19 mouse cellular contexts compared by ENCODE assay signal in the genomic region with DNA sequence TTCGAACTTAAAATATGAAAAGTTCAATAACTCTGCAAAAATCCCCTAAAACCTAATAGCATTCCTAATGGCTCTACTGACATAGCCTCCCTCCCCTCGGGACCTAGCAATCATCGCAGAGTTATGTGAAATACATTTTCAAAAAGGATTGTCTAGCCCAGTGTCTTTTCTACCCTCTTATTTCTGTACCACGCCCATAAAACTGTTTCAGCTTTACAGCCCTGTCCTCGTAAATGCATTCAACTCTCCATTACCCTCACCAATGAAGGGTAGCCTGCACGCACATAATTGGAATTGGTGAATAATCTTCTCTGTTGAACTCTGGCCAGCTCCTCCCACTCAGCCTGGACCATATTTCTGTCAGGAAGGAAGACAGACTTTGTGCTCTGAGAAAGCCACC.
DNase-seq lines count a peak whose midpoint lies in the region; ATAC-seq lines count a peak whose summit lies in the region.
"Had no signal": no experiment of that assay in that cellular context is flagged by ENCODE, and none has a peak within 500 bp of the region (broad histone marks: within the 10 kb centered on the region; RNA-seq: fewer than 3 reads in every experiment).

No protein-coding gene starts in this region.

- no peaks in the 10 kb centered on the region for H3K36me3 ChIP-seq in neural tube, embryonic 11.5 days (ENCODE audit: control insufficient read depth, insufficient read depth, low read length)
- H3K36me3 ChIP-seq in intestine, embryonic 16.5 days (ENCODE audit: control insufficient read depth, insufficient read depth, low read length): no peaks in the 10 kb centered on the region
- H3K36me3 ChIP-seq: embryonic facial prominence, embryonic 10.5 days; embryonic facial prominence, embryonic 12.5 days; forebrain, embryonic 15.5 days had no signal

- H3K4me1 ChIP-seq in neural tube, embryonic 11.5 days (ENCODE audit: control insufficient read depth, insufficient read depth, low read length): 0 out of 2 replicates have a peak, but pooled peaks cover 3% of the 10 kb centered on the region
- no peaks in the 10 kb centered on the region for H3K4me1 ChIP-seq in intestine, embryonic 16.5 days (ENCODE audit: control insufficient read depth, insufficient read depth, low read length)
- H3K4me1 ChIP-seq: embryonic facial prominence, embryonic 12.5 days; forebrain, embryonic 13.5 days; forebrain, embryonic 15.5 days had no signal

- H3K4me2 ChIP-seq in neural tube, embryonic 11.5 days (ENCODE audit: low read depth): no peak overlapping the region
- H3K4me2 ChIP-seq in intestine, embryonic 16.5 days (ENCODE audit: low read depth, low read length): no peak overlapping the region
- H3K4me2 ChIP-seq: embryonic facial prominence, embryonic 12.5 days; forebrain, embryonic 13.5 days; forebrain, embryonic 15.5 days had no signal

- no peaks in the 10 kb centered on the region for H3K9me3 ChIP-seq in neural tube, embryonic 11.5 days (ENCODE audit: control insufficient read depth, low read length)
- H3K9me3 ChIP-seq in intestine, embryonic 16.5 days (ENCODE audit: control insufficient read depth, low read length): no peaks in the 10 kb centered on the region
- H3K9me3 ChIP-seq: embryonic facial prominence, embryonic 10.5 days; embryonic facial prominence, embryonic 12.5 days; forebrain, embryonic 13.5 days; forebrain, embryonic 15.5 days had no signal

- no peak overlapping the region for H3K4me3 ChIP-seq in neural tube, embryonic 11.5 days (ENCODE audit: low read depth, low read length)
- no peak overlapping the region for H3K4me3 ChIP-seq in intestine, embryonic 16.5 days (ENCODE audit: low read length)
- H3K4me3 ChIP-seq: embryonic facial prominence, embryonic 10.5 days; embryonic facial prominence, embryonic 12.5 days; forebrain, embryonic 13.5 days; forebrain, embryonic 15.5 days had no signal

- H3K9ac ChIP-seq in neural tube, embryonic 11.5 days (ENCODE audit: low read length): no peak overlapping the region
- no peak overlapping the region for H3K9ac ChIP-seq in intestine, embryonic 16.5 days (ENCODE audit: low read depth, low read length)
- H3K9ac ChIP-seq: embryonic facial prominence, embryonic 12.5 days; forebrain, embryonic 13.5 days; forebrain, embryonic 15.5 days had no signal

- peak; percentile 55; the same call in 1 of the 2 replicates for ATAC-seq in neural tube, embryonic 11.5 days (ENCODE audit: insufficient read depth, low FRiP score, low TSS enrichment)
- ATAC-seq in intestine, embryonic 16.5 days: peak; percentile 50; the same call in 1 of the 2 replicates
- ATAC-seq: activated CD4-positive, CD25-positive, alpha-beta regulatory T cell, adult 4 months; forebrain, embryonic 13.5 days; forebrain, embryonic 15.5 days had no signal

- no peak overlapping the region for H3K27ac ChIP-seq in neural tube, embryonic 11.5 days (ENCODE audit: low read depth, low read length)
- H3K27ac ChIP-seq in intestine, embryonic 16.5 days (ENCODE audit: low read length): no peak overlapping the region
- H3K27ac ChIP-seq: embryonic facial prominence, embryonic 10.5 days; embryonic facial prominence, embryonic 12.5 days; forebrain, embryonic 13.5 days; forebrain, embryonic 15.5 days had no signal

- no peak for DNase-seq in neural tube, embryonic 11.5 days (ENCODE audit: low spot score)
- no peak for DNase-seq in neural tube, embryonic 10.5 days (ENCODE audit: extremely low spot score, low spot score)
- peak; percentile 7 for DNase-seq in mesoderm, embryonic 11.5 days (ENCODE audit: low read depth, low spot score)
- no peak for DNase-seq in gastrocnemius, postnatal 10 days
- DNase-seq in T-cell, adult 2 months (ENCODE audit: low spot score): no peak
- DNase-seq: adrenal gland, adult 8-10 months; adrenal gland, postnatal 14 days; adrenal gland, postnatal 36 days; cerebellum, adult 11-12 months; cerebellum, adult 2 months; cerebellum, adult 9-10 months; cerebellum, postnatal 10 days; cerebellum, postnatal 25 days had no signal

- H3K27me3 ChIP-seq in neural tube, embryonic 11.5 days (ENCODE audit: control insufficient read depth, insufficient read depth, low read length): no peaks in the 10 kb centered on the region
- no peaks in the 10 kb centered on the region for H3K27me3 ChIP-seq in intestine, embryonic 16.5 days (replicated peaks; ENCODE audit: control insufficient read depth, insufficient read depth, low read length)
- H3K27me3 ChIP-seq: embryonic facial prominence, embryonic 12.5 days; forebrain, embryonic 13.5 days; forebrain, embryonic 15.5 days had no signal

- WGBS in neural tube, embryonic 11.5 days: 56% methylated on average over 6 of the region's 6 CpGs
- WGBS in intestine, embryonic 16.5 days: 66% methylated on average over 6 of the region's 6 CpGs
